Mouse (Mus musculus) C2C12 (cell line): ENCODE results near the gene Nr3c2.

Source experiments
- CTCF ChIP-seq: IDR thresholded peaks from one replicate; pipeline ENCODE4 v1.5.1; 2011; ENCODE audit not compliant: control insufficient read depth, insufficient read depth, insufficient read length
- MAX ChIP-seq: IDR thresholded peaks from one replicate; pipeline ENCODE4 v1.6.1; 2011; ENCODE audit warnings: mild to moderate bottlenecking, control low read depth
- MYOG ChIP-seq: IDR thresholded peaks from one replicate; pipeline ENCODE4 v1.6.1; 2011; ENCODE audit not compliant: control insufficient read depth, insufficient read length; ENCODE audit errors: extremely low read depth
- USF1 ChIP-seq: IDR thresholded peaks from one replicate; pipeline ENCODE4 v1.6.1; 2011; ENCODE audit warnings: low read depth, mild to moderate bottlenecking, control low read depth, moderate library complexity

GRCm38 (mm10) chr8:77227742-77228141 is 328.5 kb downstream of the Nr3c2 start:
- no peak for TF ChIP-seq CTCF
- no peak for TF ChIP-seq USF1
- TF ChIP-seq MAX = no peak
- no peak for TF ChIP-seq MYOG
